Mouse (Mus musculus) frontal cortex, postnatal 25 days (tissue): ENCODE measurements around the gene Scgb1b15.
"Not testable (repeated sequence)": the region's sequence is repeated elsewhere in the genome, so short reads cannot be mapped to it uniquely, and the experiment has no call there.

Source experiments
- DNase-seq, 2 experiments: peaks; one replicate each; pipeline ENCODE4 v3.0.0; 2022; ENCODE audit warnings: low spot score in 2 of 2

Scgb1b15 gene

GRCm38 (mm10) chr7:32836254-32836653 lies at the start of gene Scgb1b15:
Gene Scgb1b15 (plus strand): TSS chr7:32836554.
- DNase-seq: not testable (repeated sequence)

- not testable (repeated sequence) for DNase-seq
Observed at GRCm38 (mm10) chr7:32829562-32829961, 6.8 kb upstream of the Scgb1b15 start, which contains the start of gene Scgb2b15. Gene Scgb2b15 (minus strand): TSS chr7:32829662.
